Mouse (Mus musculus) layer of hippocampus, adult 18-20 months (tissue): ENCODE measurements around the gene Ryr2. TPM values are rescaled to one million over a fixed set of nuclear protein-coding genes. Genes with fewer than 3 reads are reported as not detected.

Experiments
- DNase-seq, 2 experiments: peaks; one replicate each; pipeline ENCODE4 v3.0.0; 2022; ENCODE audit warnings: low spot score in 2 of 2
- total RNA-seq, 2 experiments: library from RNA; stranded (reverse); gene quantifications; 2 replicates each; pipeline ENCODE4 v1.2.3; 2021

Ryr2 gene
- total RNA-seq, 2 experiments from 2014 or later, result 199 to 219 TPM

GRCm38 (mm10) chr13:12039967-12040366 lies 66.8 kb downstream of the Ryr2 start:
- DNase-seq, result no peak

DNA sequence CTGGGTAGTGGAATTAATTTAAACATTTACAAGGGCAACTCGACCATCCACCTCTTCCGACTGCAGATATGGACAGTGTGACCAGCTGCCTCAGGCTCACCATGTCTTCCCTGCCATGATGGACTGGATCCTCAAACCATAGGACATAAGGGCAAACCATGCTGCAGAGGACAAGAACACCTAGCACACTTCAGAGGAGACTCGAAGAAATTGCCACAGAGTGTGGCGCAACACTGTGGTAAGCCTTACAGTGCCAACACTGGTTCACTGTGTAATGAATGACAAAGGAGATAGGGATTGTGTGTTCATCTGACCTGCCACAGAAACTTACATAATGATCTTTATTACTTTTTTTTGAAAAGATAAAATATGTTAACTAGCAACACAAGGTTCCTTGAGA lies 68.1 kb downstream of the Ryr2 start:
- DNase-seq, result no peak

GRCm38 (mm10) chr13:12037241-12037640 lies 69.5 kb downstream of the Ryr2 start:
- no peak for DNase-seq

DNA sequence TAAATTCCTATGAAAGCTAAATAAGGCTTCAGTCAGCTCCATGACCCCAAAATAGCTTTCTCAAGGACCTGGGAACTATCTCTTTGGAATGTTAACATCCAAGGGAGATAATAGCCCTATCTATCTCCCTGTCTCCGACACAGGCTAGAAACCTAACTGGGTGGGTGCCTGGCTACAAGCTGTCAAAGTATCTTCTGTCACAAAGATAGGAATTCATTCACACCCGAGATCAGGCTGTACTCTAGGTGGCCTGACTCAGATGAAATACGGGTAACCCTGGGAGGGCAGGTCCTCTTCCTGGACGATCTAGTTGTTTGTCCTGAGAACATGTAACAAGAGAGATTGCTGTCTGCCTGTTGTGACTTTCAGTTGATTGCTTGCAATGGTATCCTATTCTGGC lies 69.9 kb downstream of the Ryr2 start:
- DNase-seq, result no peak

DNA sequence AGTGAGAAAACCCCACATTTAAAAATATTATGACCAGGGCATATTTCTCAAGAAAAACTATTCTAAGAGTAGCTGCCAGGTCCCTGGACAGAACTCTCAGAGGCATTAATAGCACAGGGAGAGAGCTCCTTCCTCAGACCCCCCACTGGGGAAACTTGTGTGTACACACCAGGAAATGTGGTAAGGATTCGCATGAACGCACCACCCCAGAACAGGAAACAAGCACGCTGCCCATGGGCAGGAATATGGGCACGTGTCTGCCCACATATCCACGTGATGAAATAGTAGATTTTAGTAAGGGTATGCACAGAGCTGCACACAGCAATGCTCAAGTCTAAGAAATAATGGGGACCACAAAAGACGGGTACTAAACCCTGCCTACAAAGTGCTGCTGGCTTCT lies 72.8 kb downstream of the Ryr2 start:
- DNase-seq, result no peak

DNA sequence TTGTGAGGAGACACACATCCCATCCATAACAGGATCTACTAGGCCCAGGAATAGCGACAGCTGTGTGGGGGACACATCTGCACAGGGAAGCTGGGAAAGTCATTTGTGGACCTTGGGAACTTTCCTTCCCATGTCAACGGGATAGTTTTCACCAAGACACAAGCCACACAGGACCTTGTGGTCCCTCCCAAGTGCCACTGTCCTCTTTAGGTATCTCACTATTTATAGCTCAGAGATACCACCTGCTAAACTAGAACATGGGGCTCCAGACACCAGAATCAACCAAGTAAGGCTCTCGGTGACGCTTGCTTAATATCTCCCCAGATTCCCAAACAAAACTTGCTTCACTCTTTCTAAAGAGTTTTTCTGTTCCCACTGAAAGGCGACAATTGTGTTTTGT lies 73.5 kb downstream of the Ryr2 start:
- no peak for DNase-seq

GRCm38 (mm10) chr13:12029841-12030240 lies 76.9 kb downstream of the Ryr2 start:
- no peak for DNase-seq

- peak; percentile 39 to 78 for DNase-seq
These were observed 77.4 kb downstream of the Ryr2 start for GRCm38 (mm10) chr13:12029326-12029725.

DNA sequence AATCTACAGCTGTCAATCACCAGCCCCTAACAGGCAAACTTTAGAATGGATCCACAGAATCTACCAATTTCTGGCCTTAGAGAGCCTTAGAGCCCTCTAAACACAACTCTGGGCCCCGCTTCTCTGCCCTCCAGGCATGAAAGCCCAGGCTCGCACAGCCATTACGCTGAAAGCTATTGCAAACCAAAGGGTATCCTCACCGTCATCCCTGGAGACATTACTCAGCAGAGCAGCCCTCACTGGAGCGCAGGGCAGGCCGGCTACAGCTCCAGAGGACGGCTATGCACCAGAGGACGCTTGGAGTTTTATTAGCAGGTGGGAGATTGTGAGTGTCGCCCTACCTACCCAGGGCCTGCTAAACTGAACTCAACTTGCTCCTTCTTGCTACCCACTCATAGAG lies 88.7 kb downstream of the Ryr2 start:
- DNase-seq, result no peak

- peak; percentile 81 to 93 for DNase-seq
These were observed 92.8 kb downstream of the Ryr2 start for GRCm38 (mm10) chr13:12013986-12014385.

GRCm38 (mm10) chr13:12008995-12009689 lies 97.6 kb downstream of the Ryr2 start:
- DNase-seq, result no peak

GRCm38 (mm10) chr13:12007579-12007978 lies 99.2 kb downstream of the Ryr2 start:
- no peak for DNase-seq

DNA sequence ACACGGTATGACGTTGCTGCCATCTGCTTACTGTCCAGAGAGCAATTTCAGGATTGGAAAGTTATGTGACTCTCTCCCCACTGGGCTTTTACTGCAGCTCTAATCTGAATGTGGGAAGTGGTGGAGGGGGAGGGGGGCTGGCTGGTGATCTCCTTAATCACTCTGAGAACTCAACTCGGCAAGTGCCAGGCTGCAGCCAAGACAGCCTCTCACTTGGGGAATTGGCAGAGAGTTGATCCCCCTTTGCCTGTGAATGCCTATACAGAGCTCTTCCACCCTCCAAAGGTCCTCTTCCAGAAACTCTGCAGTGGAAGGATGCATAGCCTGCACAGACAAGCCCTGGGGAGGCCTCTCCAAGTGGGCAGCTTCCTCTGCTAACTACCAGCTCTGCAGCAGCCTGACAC lies 104.9 kb downstream of the Ryr2 start:
- peak in 1 of 2 experiments; percentile 21 for DNase-seq

DNA sequence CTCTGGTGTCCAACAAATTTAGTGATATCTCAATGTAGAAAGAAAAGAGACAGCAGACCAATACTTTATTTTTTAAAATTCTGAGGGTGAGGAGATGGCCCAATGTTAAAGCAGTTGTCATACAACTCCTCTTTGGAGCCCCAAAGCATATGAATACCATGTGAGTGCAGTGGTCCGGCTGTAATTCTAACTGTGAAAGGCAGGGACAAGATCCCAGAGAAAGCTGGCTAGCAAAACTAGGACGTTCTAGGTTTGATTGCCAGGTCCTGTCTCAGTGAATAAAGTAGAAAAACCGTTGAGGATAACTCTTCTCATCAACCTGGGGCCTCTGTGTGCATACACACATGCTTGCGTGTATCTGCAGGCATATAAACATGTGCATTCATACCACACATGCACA lies 106.9 kb downstream of the Ryr2 start:
- DNase-seq, result no peak

GRCm38 (mm10) chr13:11997366-11997765 lies 109.4 kb downstream of the Ryr2 start:
- peak in 1 of 2 experiments; percentile 74 for DNase-seq

DNA sequence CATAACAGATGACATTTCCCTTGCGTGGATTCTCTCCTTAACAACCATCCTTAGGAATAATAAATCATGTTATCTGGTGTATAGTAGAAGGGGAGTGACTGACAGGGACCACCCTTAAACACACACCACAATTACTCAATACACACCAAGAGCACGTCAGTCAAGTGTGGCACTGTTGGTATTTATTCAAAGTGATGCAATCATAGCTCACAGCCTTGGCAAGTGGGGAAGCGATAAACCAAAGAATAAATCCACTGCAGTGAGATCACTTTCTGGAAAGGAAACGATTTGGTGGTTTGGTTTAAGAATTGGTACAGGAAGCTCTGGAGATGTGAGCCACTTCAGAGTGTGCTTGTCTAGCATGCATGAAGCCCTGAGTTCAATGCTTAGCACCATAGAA lies 119.2 kb downstream of the Ryr2 start:
- peak in 1 of 2 experiments; percentile 31 for DNase-seq

DNA sequence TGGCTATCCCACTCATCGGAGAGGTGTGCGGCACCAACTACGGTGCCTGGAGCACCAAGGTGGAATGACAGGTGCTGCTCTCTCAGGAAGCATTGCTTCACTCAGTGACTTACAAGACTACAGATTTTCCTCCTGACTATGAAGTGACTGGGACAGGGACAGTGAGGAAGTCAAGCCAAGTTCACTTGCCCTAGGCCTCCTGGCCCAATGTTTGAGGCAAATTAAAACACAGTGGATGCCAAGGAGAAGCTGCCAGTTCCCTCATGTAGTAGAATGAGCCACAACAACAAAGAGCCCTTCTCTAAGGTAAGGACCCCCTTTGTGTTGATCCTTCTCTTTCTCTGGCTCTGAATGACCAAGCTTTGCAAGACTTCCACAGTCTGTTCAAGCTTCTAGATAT lies 121.7 kb downstream of the Ryr2 start:
- no peak for DNase-seq

GRCm38 (mm10) chr13:11978997-11979396 lies 127.7 kb downstream of the Ryr2 start:
- no peak for DNase-seq

GRCm38 (mm10) chr13:11978359-11978758 lies 128.4 kb downstream of the Ryr2 start:
- DNase-seq, result no peak

DNA sequence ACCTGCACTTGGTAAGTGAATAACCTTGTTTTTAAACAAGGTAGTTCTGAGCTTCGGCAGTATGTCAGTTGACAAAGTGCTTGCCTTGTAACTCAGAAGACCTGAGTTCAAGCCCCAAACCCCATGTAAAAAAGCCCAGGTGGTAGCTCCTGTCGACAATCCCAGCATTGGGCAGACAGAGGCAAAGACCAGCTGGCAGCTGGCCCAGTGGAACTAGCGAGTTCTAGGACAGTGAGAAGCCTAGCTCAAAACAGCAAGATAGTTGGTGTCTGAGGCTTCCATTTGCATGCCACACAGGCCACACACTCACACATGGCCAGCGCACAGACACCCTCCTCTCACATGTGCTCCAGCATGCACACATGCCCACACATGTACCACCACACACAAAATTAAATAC lies 129.1 kb downstream of the Ryr2 start:
- DNase-seq, result no peak

DNA sequence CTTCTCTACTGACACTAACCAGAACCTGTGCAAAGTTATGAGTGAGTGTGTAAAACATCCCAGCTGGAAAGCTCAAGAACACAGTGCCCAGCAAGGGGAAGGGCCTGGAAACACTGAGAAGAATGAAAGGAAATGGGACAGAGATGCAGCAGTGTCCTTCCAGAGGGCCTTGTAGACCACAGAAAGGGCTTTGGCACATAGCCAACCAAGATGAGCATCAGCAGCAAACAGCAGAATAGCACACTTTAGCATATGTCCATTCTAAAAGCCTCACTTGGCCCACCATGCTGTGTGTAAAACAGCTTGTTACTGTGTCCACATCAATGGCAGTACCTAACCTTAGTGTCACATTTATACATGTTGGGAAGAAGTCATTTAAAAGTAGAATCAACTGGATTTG lies 142.4 kb downstream of the Ryr2 start:
- DNase-seq, result no peak

GRCm38 (mm10) chr13:11959488-11960174 lies 147.1 kb downstream of the Ryr2 start:
- no peak for DNase-seq

DNA sequence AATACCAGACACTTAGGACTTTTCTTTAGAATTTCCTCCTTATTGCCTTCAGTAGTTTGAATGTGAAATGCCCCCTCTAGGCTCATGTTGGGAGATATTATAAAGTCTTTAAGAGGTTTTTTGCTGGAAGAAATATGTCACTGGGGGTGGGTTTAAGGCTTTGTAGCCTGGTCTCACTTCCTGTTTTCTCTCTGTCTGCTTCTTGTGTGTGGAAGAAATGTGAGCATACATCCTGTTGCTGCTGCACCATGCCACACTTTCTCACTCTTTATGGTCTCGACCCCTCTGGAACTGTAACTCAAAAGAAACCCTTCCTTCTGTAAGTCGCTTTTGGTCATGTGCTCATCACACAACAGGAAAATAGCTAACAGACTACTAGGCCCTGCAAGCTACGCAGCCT lies 147.9 kb downstream of the Ryr2 start:
- DNase-seq, result no peak
